ENCODE assay signal across 27 mouse cellular contexts in genomic region chr3:53139642-53140041, GRCm38 (mm10).
"Had no signal": no experiment of that assay in that cellular context is flagged by ENCODE, and none has a peak within 500 bp of the region (broad histone marks: within the 10 kb centered on the region; RNA-seq: fewer than 3 reads in every experiment).

No protein-coding gene starts in this region.

- H3K4me3 ChIP-seq: embryonic facial prominence, embryonic 10.5 days; embryonic facial prominence, embryonic 12.5 days; embryonic facial prominence, embryonic 13.5 days; embryonic facial prominence, embryonic 15.5 days; erythroblast, embryonic 14.5 days; forebrain, embryonic 10.5 days; forebrain, embryonic 13.5 days; forebrain, embryonic 15.5 days; gastrocnemius, adult 2 months; heart, adult 2 months had no signal

- H3K27ac ChIP-seq: embryonic facial prominence, embryonic 10.5 days; embryonic facial prominence, embryonic 12.5 days; embryonic facial prominence, embryonic 13.5 days; embryonic facial prominence, embryonic 15.5 days; forebrain, embryonic 10.5 days; forebrain, embryonic 13.5 days; forebrain, embryonic 15.5 days; gastrocnemius, adult 2 months; heart, adult 2 months had no signal

- ATAC-seq: forebrain, embryonic 13.5 days; forebrain, embryonic 14.5 days; forebrain, embryonic 15.5 days; forebrain, embryonic 16.5 days; forebrain, postnatal 0 days had no signal

- H3K9me3 ChIP-seq: embryonic facial prominence, embryonic 10.5 days; embryonic facial prominence, embryonic 13.5 days; embryonic facial prominence, embryonic 15.5 days; forebrain, embryonic 13.5 days; forebrain, embryonic 15.5 days had no signal

- H3K36me3 ChIP-seq: embryonic facial prominence, embryonic 10.5 days; embryonic facial prominence, embryonic 12.5 days; embryonic facial prominence, embryonic 13.5 days; embryonic facial prominence, embryonic 15.5 days; forebrain, embryonic 10.5 days; forebrain, embryonic 15.5 days had no signal

- H3K27me3 ChIP-seq: embryonic facial prominence, embryonic 12.5 days; embryonic facial prominence, embryonic 13.5 days; embryonic facial prominence, embryonic 15.5 days; forebrain, embryonic 13.5 days; forebrain, embryonic 15.5 days had no signal

- H3K9ac ChIP-seq: embryonic facial prominence, embryonic 12.5 days; embryonic facial prominence, embryonic 13.5 days; embryonic facial prominence, embryonic 15.5 days; forebrain, embryonic 13.5 days; forebrain, embryonic 15.5 days; forebrain, postnatal 0 days had no signal

- H3K4me2 ChIP-seq: embryonic facial prominence, embryonic 12.5 days; embryonic facial prominence, embryonic 13.5 days; embryonic facial prominence, embryonic 15.5 days; forebrain, embryonic 13.5 days; forebrain, embryonic 15.5 days had no signal

- H3K4me1 ChIP-seq: embryonic facial prominence, embryonic 12.5 days; embryonic facial prominence, embryonic 13.5 days; embryonic facial prominence, embryonic 15.5 days; forebrain, embryonic 13.5 days; forebrain, embryonic 15.5 days had no signal

- DNase-seq: cerebellum, adult 2 months; cerebellum, adult 8-10 months; cerebellum, adult 9-10 months; cerebellum, adult 9-11 months; cerebellum, postnatal 10 days; cerebellum, postnatal 14 days; cerebellum, postnatal 25 days; cerebellum, postnatal 36 days; embryo, embryonic 11 days; forebrain, postnatal 0 days; gastrocnemius, adult 2 months; gastrocnemius, postnatal 10 days; gastrocnemius, postnatal 14 days; gastrocnemius, postnatal 25 days; gastrocnemius, postnatal 36 days; heart, adult 18-20 months; heart, adult 2 months had no signal
